Mouse (Mus musculus): ENCODE results near the gene Lrrc47.
A peak's percentile ranks its signal among the peaks of the same experiment; 100 is the strongest.

Lrrc47 gene

DNA sequence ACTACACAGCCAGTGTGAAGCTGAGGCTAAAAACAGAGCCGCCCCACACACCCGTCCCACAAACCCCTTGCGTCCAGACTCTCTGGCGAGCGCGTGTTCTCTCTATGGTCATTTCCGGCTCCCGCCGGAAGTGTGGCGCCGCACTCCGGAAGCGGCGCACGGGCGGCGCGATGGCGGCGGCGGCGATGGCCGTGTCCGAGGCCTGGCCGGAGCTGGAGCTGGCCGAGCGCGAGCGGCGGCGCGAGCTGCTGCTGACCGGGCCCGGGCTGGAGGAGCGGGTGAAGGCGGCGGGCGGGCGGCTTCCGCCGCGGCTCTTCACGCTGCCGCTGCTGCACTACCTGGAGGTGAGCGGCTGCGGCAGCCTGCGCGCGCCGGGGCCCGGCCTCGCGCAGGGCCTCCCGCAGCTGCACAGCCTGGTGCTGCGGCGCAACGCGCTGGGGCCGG, at the start of gene Lrrc47:
TSS of gene Lrrc47 (plus strand) at position 86 of the 444 bp plus-strand sequence.
- peak; percentile 79 for DNase-seq (ENCODE audit: low read depth, low spot score)

DNA sequence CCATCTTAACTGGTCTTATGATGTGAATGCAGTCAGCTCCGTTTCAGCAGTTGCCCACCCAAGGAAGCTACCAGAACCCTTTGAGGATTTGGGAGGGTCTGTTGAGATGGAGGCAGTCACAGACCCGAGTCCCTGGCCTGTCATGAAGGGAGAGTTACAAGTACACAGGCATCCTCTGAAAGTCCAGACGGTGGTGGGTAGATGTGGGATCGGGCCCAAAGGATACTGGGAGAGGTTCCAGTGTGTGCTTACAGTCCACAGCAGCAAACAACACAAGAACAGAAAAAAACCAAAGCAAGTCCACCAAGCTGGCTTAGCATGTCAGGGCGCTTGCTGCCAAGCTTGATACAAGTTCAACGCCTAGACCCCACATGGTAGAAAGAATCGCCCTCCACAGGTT, 48.9 kb upstream of the Lrrc47 start:
- DNase-seq (ENCODE audit: low read depth, low spot score): no peak

GRCm38 (mm10) chr4:153966651-153967050, 44.9 kb upstream of the Lrrc47 start:
- no peak for DNase-seq (ENCODE audit: low read depth, low spot score)

DNA sequence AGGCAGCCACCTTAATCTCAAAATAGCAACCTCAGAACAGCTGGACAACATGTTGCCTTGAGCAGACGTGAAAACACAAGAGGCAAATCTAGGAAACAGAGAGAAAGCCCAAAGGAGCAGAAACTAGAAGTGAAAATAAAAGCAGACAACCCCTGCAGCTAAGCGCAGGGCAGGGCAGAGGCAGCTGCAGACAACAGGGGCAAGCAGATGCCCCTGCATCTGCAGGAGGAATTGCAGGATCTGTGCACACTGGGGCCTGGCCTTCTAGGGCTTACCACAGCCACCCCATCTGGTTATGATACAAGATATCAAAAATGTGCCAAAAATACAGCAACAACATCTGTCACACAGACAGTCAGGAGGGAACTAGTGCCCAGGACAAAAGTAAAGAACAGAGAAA, 44.0 kb upstream of the Lrrc47 start:
- DNase-seq (ENCODE audit: low read depth, low spot score): no peak

DNA sequence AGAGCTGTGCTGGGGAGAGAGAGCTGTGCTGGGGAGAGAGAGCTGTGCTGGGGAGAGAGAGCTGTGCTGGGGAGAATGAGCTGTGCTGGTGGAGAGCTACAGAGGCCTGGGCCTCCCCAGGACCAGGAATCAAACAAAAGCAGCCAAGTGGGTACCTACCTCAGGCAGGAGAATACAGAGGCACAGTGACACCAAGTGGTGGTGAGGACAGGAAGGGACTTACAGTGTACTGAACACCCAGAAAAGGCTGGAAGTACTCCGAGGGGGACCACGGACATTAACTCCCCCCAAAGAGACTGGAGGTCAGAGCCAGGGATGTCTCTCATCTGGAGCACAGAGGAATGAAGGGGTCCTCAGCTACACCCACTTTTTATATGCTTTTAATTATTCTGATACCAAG, 43.5 kb upstream of the Lrrc47 start:
- no peak for DNase-seq (ENCODE audit: low read depth, low spot score)

DNA sequence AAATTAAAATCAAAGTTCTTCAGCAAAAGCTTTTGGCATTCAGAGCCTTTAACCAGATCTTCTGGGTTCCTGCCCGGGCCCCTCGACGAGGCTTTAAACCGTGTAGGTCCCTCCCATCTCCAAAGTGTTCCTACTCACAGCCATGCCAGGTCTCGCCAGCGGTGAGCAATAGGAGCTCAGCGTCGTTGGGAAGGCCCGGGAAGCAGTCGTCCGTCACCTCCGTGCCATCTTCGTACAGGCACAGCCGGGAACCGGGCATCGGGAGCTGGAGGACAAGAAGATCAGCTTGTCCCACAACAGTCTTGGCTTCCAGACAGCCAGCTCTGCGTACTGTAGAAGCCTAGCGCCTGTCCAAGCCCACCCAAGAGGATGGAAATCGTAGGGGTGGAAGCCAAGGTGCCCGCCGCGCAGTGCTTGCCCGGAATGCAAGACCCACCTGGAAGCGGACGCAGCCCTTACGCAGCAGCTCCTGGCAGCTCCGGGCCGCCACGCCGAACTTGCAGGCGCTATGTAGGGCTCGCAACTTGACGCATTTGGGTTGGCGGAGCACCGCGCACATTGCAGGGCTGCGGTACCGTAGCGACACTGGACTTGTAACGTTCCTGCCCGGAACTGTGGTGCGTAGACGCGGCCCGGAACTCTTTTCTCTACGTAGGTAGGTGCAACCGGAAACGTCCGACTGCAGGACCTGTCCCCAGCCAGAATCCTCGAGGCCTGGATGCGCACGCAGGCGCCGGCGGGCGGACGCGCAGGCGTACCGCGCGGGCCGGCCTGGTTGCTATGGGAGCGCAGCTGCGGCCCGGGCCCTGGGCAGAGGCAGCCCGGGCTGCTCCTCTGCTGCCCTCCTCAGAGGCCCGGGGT, 36.9 kb upstream of the Lrrc47 start, which contains the start of the genes Dffb and Cep104:
TSS of gene Dffb (minus strand) at position 696 of the 861 bp plus-strand sequence.
TSS of gene Cep104 (plus strand) at position 764 of the 861 bp plus-strand sequence.
- DNase-seq (ENCODE audit: low read depth, low spot score): peak; percentile 89

DNA sequence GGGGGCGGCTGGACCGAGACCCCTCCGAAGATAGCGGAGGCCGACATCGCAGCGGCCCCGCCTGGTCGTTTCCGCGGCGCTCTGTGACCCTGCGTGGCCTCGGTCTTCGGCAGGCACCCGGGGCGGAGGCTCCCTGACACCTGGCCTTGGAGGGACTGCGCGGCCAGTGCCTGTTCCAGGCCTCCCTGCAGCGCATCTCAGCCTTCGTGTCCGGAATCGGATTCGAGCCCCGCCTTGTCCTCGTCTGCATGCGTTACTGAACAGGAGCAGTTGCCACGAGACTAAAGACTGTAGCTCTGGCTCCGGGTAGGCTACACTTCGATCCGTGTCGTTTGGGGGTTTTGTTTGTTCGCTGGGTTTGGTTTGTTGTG, 36.3 kb upstream of the Lrrc47 start:
- DNase-seq (ENCODE audit: low read depth, low spot score): no peak

- no peak for DNase-seq (ENCODE audit: low read depth, low spot score)
Observed at GRCm38 (mm10) chr4:153975768-153976167, 35.8 kb upstream of the Lrrc47 start.

- DNase-seq (ENCODE audit: low read depth, low spot score): no peak
Observed at GRCm38 (mm10) chr4:153979243-153979642, 32.3 kb upstream of the Lrrc47 start.

DNA sequence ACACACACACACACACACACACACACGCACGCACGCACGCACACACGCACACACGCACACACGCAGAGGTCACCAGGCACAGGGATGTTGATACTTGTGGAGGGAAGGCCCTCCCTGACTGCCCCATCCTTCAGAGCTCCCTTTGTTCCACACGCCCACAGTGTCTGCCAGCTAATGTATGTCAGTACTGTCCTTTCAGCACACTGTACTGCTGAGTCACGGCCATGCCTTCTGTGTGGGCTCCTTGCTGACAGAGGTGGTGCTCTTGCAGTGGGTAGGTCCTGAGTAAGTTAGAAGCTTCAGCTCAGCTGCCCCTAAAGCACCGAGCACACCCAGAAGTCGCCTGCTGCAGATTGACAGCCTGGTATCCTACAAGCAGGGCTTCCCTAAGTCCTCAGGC, 31.1 kb upstream of the Lrrc47 start:
- no peak for DNase-seq (ENCODE audit: low read depth, low spot score)

DNA sequence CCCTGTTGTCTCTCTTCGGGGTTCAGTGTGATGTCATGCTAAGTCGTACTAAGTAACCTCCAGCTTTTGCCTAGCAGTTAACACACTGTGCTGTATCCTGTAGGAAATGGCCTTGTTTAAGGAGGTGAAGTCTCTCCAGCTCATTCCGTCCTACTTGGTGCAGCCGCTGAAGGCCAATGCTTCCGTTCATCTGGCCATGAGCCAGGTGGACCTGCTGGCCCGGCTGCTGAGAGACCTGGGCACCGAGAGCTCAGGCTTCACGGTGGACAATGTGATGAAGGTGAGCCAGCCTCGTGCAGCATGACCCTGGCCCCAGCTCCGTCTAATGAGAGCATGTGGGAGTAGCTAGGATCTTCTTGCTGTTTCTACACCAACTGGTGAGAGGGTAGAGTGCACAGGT, 18.8 kb upstream of the Lrrc47 start:
- no peak for DNase-seq (ENCODE audit: low read depth, low spot score)

DNA sequence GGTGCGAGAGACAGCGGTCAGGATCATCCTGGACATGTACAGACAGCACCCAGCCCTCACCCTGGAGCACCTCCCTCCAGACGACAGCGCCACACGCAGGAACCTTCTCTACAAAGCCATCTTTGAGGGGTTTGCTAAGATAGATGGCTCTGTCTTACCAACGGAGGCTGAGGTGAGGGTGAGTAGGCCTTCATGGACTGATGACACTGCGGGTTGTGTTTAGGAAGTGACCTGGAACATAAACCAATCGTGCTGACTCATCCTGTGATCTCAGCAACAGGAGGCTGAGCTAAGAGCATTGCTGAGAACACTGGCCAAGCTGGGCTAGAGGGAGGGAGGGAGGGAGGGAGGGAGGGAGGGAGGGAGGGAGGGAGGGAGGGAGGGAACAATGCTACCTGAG, 18.0 kb upstream of the Lrrc47 start:
- no peak for DNase-seq (ENCODE audit: low read depth, low spot score)

GRCm38 (mm10) chr4:154005488-154005887, 6.0 kb upstream of the Lrrc47 start:
- DNase-seq (ENCODE audit: low read depth, low spot score): no peak

DNA sequence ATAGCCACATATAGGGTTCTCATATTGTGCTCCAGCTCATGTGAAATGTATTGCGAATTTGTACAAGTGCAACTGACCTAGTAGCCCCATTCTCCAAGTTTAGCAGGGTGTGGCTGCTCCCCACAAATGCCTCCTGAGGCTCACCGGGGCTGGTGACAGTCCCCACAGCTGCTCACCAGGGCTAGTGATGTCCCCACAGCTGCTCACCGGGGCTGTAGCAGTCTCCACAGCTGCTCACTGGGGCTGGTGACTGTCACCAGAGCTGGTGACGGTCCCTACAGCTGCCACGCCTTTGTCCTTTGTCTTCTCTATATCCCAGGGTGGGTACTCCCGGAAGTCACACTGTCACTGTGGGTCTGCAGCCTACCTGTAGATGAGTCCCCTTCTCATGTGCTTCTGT, 5.3 kb upstream of the Lrrc47 start:
- no peak for DNase-seq (ENCODE audit: low read depth, low spot score)

DNA sequence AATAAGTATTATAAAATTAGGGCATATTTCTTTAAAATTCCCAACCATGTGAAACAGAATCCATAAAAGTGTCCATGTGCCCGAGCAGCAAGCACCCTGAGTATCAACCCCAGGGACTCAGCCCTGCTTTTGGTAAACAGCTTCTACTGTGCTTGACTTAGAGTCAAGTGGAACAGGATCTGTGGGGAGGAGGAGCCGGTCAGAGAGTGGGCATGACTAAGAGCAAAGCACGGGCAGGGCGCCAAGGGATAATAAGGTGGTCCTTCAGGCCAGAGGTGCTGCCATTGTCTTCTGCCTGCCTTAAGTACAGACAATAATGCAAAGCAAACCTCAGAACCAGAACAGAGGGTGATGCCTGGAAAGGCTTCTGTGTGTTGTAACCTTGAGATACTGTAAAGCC, 3.8 kb upstream of the Lrrc47 start:
- DNase-seq (ENCODE audit: low read depth, low spot score): no peak

- no peak for DNase-seq (ENCODE audit: low read depth, low spot score)
Observed at GRCm38 (mm10) chr4:154010907-154011645, 455 bp upstream of the Lrrc47 start.

- no peak for DNase-seq (ENCODE audit: low read depth, low spot score)
Observed at GRCm38 (mm10) chr4:154012132-154012882, 776 bp downstream of the Lrrc47 start.

- no peak for DNase-seq (ENCODE audit: low read depth, low spot score)
Observed at GRCm38 (mm10) chr4:154015476-154015875, 3.9 kb downstream of the Lrrc47 start.

GRCm38 (mm10) chr4:154019571-154019970, 8.0 kb downstream of the Lrrc47 start:
- no peak for DNase-seq (ENCODE audit: low read depth, low spot score)

DNA sequence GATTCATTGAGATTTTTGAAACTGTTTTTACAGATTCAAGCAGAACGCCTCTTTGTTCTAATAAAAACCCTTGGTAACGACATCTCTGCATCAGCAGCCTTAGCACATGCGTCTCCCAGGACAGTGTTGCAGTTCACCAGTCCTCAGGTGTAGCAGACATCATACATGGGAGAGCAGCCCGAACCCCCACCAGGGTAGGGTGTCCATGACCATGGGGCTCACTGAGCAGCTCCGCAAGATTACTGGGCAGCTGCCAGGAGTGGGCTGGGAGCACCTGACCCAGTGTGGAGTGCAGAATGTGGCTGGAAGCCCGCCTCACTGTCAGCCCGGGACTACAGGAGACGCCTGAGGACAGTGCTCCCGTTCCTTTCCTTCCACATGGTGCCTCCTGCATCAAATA, 9.9 kb downstream of the Lrrc47 start:
- DNase-seq (ENCODE audit: low read depth, low spot score): no peak

- no peak for DNase-seq (ENCODE audit: low read depth, low spot score)
Observed at GRCm38 (mm10) chr4:154022407-154022806, 10.9 kb downstream of the Lrrc47 start.

GRCm38 (mm10) chr4:154022844-154023243, 11.3 kb downstream of the Lrrc47 start:
- DNase-seq (ENCODE audit: low read depth, low spot score): no peak

Data from retina, adult 2 months (tissue).